Mouse (Mus musculus) embryonic fibroblast, embryonic 13.5 days (primary cell): ENCODE data around the gene Gm28308.
A peak's percentile ranks its signal among the peaks of the same experiment; 100 is the strongest.

Experiments
- CTCF ChIP-seq: IDR thresholded peaks from 2 replicates; pipeline ENCODE4 v1.5.1; 2011; ENCODE audit warnings: mild to moderate bottlenecking, control low read depth, low read length, moderate library complexity, borderline replicate concordance; ENCODE audit not compliant: insufficient read depth
- POLR2A ChIP-seq: IDR thresholded peaks from 2 replicates; pipeline ENCODE4 v1.6.1; 2011; ENCODE audit warnings: low read depth, mild to moderate bottlenecking, control low read depth, low read length, moderate library complexity

- no peak for TF ChIP-seq CTCF
- peak; percentile 37; the same call in 1 of the 2 replicates for TF ChIP-seq POLR2A
These were observed 35.9 kb downstream of the Gm28308 start, which contains the start of gene 5730596B20Rik for GRCm38 (mm10) chr6:52177061-52177735.
